22 mouse cellular contexts compared by ENCODE assay signal in the genomic region with DNA sequence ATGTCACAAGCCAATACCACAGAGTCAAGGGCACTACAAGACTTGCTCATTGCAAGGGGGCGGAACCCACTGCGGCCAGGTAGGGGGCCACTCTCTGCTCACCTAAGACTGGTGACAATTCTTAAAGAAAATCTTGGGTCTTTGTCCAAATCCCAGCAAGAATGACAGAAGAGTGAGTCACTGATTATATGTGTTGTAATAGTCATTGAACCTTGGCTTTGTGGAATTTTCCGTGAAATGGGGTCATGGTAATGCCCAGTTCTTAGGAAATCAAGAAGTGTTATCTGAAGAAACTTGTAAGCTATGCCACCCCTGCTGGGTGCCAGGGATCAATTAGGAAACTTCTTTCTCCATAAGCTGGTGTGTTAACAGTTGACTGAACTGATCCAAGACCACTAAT.
DNase-seq lines count a peak whose midpoint lies in the region; ATAC-seq and TF ChIP-seq lines count a peak whose summit lies in the region.
"Had no signal": no experiment of that assay in that cellular context is flagged by ENCODE, and none has a peak within 500 bp of the region (broad histone marks: within the 10 kb centered on the region; RNA-seq: fewer than 3 reads in every experiment).

No protein-coding gene starts in this region.

- H3K4me1 ChIP-seq in liver, adult 2 months (ENCODE audit: control insufficient read depth, insufficient read depth, low read length): peaks cover 10% of the 10 kb centered on the region
- H3K4me1 ChIP-seq in liver, embryonic 11.5 days (replicated peaks; ENCODE audit: control insufficient read depth, insufficient read depth, low read length): no peaks in the 10 kb centered on the region
- no peaks in the 10 kb centered on the region for H3K4me1 ChIP-seq in intestine, embryonic 15.5 days (replicated peaks)
- H3K4me1 ChIP-seq in lung, adult 2 months (ENCODE audit: control insufficient read depth, insufficient read depth, low read length): no peaks in the 10 kb centered on the region
- H3K4me1 ChIP-seq: embryonic facial prominence, embryonic 10.5 days; forebrain, embryonic 13.5 days; heart, embryonic 15.5 days; hindbrain, embryonic 10.5 days; hindbrain, embryonic 15.5 days had no signal

- no peak for ATAC-seq in liver, embryonic 11.5 days (replicated peaks; ENCODE audit: low FRiP score)
- peak; percentile 47 for ATAC-seq in intestine, embryonic 15.5 days
- ATAC-seq: activated CD4-positive, CD25-positive, alpha-beta regulatory T cell, adult 4 months; forebrain, embryonic 13.5 days had no signal

- H3K9me3 ChIP-seq in liver, embryonic 11.5 days (ENCODE audit: control insufficient read depth, low read length): no peaks in the 10 kb centered on the region
- H3K9me3 ChIP-seq in intestine, embryonic 15.5 days: no peaks in the 10 kb centered on the region
- H3K9me3 ChIP-seq: embryonic facial prominence, embryonic 10.5 days; forebrain, embryonic 13.5 days; heart, embryonic 15.5 days; hindbrain, embryonic 10.5 days; hindbrain, embryonic 15.5 days had no signal

- no peak overlapping the region for H3K9ac ChIP-seq in liver, adult 2 months (ENCODE audit: low read depth, low read length)
- H3K9ac ChIP-seq in liver, embryonic 11.5 days (ENCODE audit: low read depth, low read length): no peak overlapping the region
- no peak overlapping the region for H3K9ac ChIP-seq in intestine, embryonic 15.5 days
- H3K9ac ChIP-seq: forebrain, embryonic 13.5 days; heart, embryonic 15.5 days; hindbrain, embryonic 15.5 days had no signal

- no peak for TF ChIP-seq CTCF in liver, adult 2 months (IDR thresholded peaks at IDR 0.05; ENCODE audit: low read depth, low read length)
- no peak for TF ChIP-seq CTCF in lung, adult 2 months (IDR thresholded peaks at IDR 0.05; ENCODE audit: insufficient read depth, low read length)

- H3K27me3 ChIP-seq in liver, adult 2 months (ENCODE audit: control insufficient read depth, insufficient read depth, low read length): no peaks in the 10 kb centered on the region
- no peaks in the 10 kb centered on the region for H3K27me3 ChIP-seq in liver, embryonic 11.5 days (replicated peaks; ENCODE audit: control insufficient read depth, insufficient read depth, low read length)
- no peaks in the 10 kb centered on the region for H3K27me3 ChIP-seq in intestine, embryonic 15.5 days (replicated peaks)
- H3K27me3 ChIP-seq: CH12.LX; heart, embryonic 15.5 days; hindbrain, embryonic 15.5 days had no signal

- WGBS in liver, adult 2 months: 70% methylated on average over 3 of the region's 3 CpGs
- WGBS in liver, embryonic 11.5 days: 89% methylated on average over 3 of the region's 3 CpGs
- WGBS in intestine, embryonic 15.5 days: 85% methylated on average over 3 of the region's 3 CpGs
- 81% methylated on average over 3 of the region's 3 CpGs for WGBS in lung, adult 2 months

- no peaks in the 10 kb centered on the region for H3K36me3 ChIP-seq in liver, adult 2 months (ENCODE audit: control insufficient read depth, insufficient read depth, low read length)
- H3K36me3 ChIP-seq in liver, embryonic 11.5 days (ENCODE audit: control insufficient read depth, insufficient read depth, low read length): no peaks in the 10 kb centered on the region
- no peaks in the 10 kb centered on the region for H3K36me3 ChIP-seq in intestine, embryonic 15.5 days
- H3K36me3 ChIP-seq: embryonic facial prominence, embryonic 10.5 days; heart, embryonic 15.5 days; hindbrain, embryonic 10.5 days; hindbrain, embryonic 15.5 days had no signal

- no peak overlapping the region for H3K27ac ChIP-seq in liver, adult 2 months (replicated peaks; ENCODE audit: insufficient read depth, low read depth, low read length)
- H3K27ac ChIP-seq in liver, embryonic 11.5 days (ENCODE audit: low read depth, low read length): no peak overlapping the region
- H3K27ac ChIP-seq in intestine, embryonic 15.5 days: no peak overlapping the region
- H3K27ac ChIP-seq: embryonic facial prominence, embryonic 10.5 days; forebrain, embryonic 13.5 days; gastrocnemius, adult 2 months; heart, adult 2 months; heart, embryonic 15.5 days; hindbrain, embryonic 10.5 days; hindbrain, embryonic 15.5 days had no signal

- no peak overlapping the region for H3K4me3 ChIP-seq in liver, adult 2 months (ENCODE audit: insufficient read depth, low read depth, low read length)
- no peak overlapping the region for H3K4me3 ChIP-seq in liver, embryonic 11.5 days (ENCODE audit: low read depth, low read length)
- no peak overlapping the region for H3K4me3 ChIP-seq in intestine, embryonic 15.5 days (replicated peaks)
- no peak overlapping the region for H3K4me3 ChIP-seq in lung, adult 2 months (replicated peaks; ENCODE audit: extremely low read depth, low read depth, low read length)
- H3K4me3 ChIP-seq: embryonic facial prominence, embryonic 10.5 days; forebrain, embryonic 13.5 days; gastrocnemius, adult 2 months; heart, adult 2 months; heart, embryonic 15.5 days; hindbrain, embryonic 10.5 days; hindbrain, embryonic 15.5 days had no signal

- DNase-seq in adrenal gland, adult 8-10 months: peak; percentile 37
- DNase-seq in adrenal gland, postnatal 4 days (ENCODE audit: low spot score in 2 of 2): no peak
- peak; percentile 67 for DNase-seq in liver, adult 2 months (ENCODE audit: extremely low read depth, low read depth, low spot score)
- DNase-seq in liver, embryonic 11.5 days (ENCODE audit: low spot score): no peak
- DNase-seq in gastrocnemius, postnatal 10 days: no peak
- no peak for DNase-seq in lung, adult 2 months
- DNase-seq: cerebellum, adult 2 months; cerebellum, postnatal 10 days; gastrocnemius, adult 2 months; gastrocnemius, postnatal 36 days; heart, adult 2 months; heart, postnatal 14 days; kidney, adult 18-20 months had no signal

- no peaks in the 10 kb centered on the region for H3K79me2 ChIP-seq in liver, adult 2 months (ENCODE audit: control insufficient read depth, insufficient read depth, low read length)

- H3K4me2 ChIP-seq in liver, embryonic 11.5 days: no peak overlapping the region
- no peak overlapping the region for H3K4me2 ChIP-seq in intestine, embryonic 15.5 days (replicated peaks)
- H3K4me2 ChIP-seq: forebrain, embryonic 13.5 days; heart, embryonic 11.5 days; heart, embryonic 15.5 days; hindbrain, embryonic 15.5 days had no signal

- TF ChIP-seq POLR2A in liver, adult 2 months (IDR thresholded peaks at IDR 0.05; ENCODE audit: extremely low read depth, insufficient read depth, low read length): no peak
- TF ChIP-seq POLR2A in lung, adult 2 months (IDR thresholded peaks at IDR 0.05; ENCODE audit: borderline replicate concordance, extremely low read depth, low read depth, low read length): no peak

Comparison
In these comparisons a context has a peak if more than half of its experiments do, and no peak if none do; other contexts are left out.
1. DNase-seq: peak in adrenal gland, adult 8-10 months (single experiment) and liver, adult 2 months (single experiment); none in adrenal gland, postnatal 4 days (0 of 2), liver, embryonic 11.5 days (single experiment), gastrocnemius, postnatal 10 days (single experiment) and lung, adult 2 months (single experiment).